Mouse (Mus musculus) E14TG2a.4 (cell line): ENCODE measurements around the gene Sh3pxd2b.

ENCODE experiments used
- CTCF ChIP-seq: conservative IDR thresholded peaks from 2 replicates; pipeline ENCODE4 v1.5.1; 2014; ENCODE audit warnings: low read length
- NANOG ChIP-seq: IDR thresholded peaks from 2 replicates; pipeline ENCODE4 v1.6.1; 2014; ENCODE audit warnings: borderline replicate concordance, low read length, mixed read lengths
- POU5F1 ChIP-seq: IDR thresholded peaks from 2 replicates; pipeline ENCODE4 v1.6.1; 2014; ENCODE audit warnings: low read length, borderline replicate concordance

DNA sequence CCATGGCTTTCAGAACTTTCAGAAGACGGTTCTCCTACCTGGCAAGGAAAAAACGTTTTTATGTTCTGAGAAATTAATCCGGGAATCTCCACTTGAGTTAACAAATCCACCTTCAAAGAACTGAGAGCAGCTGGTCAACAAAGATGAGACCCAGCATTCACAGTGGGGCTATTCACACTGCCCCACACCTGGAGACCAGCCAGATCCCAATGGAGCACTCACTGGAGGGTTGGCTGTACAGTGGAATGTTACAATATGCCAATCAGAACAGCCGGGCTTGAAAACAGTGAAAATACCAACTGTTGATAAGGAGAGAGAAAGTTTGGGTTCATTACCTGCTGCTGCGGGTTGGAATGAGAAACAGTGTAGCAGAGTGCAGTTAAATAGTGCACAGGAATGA is 15.8 kb upstream of the Sh3pxd2b start:
- TF ChIP-seq CTCF: no peak
- TF ChIP-seq POU5F1: no peak
- no peak for TF ChIP-seq NANOG
